Mouse (Mus musculus) adrenal gland, adult 8-10 months (tissue): ENCODE results near the gene Mrgpra2a. TPM values are rescaled to one million over a fixed set of nuclear protein-coding genes. Genes with fewer than 3 reads are reported as not detected.
"Not testable (repeated sequence)": the region's sequence is repeated elsewhere in the genome, so short reads cannot be mapped to it uniquely, and the experiment has no call there.

ENCODE experiments used
- DNase-seq: peaks from one replicate; pipeline ENCODE4 v3.0.0; 2022
- total RNA-seq, 4 experiments: library from RNA; stranded (reverse); gene quantifications; 2 replicates each; pipeline ENCODE4 v1.2.4; 2022

Mrgpra2a gene
- total RNA-seq, result not detected

DNA sequence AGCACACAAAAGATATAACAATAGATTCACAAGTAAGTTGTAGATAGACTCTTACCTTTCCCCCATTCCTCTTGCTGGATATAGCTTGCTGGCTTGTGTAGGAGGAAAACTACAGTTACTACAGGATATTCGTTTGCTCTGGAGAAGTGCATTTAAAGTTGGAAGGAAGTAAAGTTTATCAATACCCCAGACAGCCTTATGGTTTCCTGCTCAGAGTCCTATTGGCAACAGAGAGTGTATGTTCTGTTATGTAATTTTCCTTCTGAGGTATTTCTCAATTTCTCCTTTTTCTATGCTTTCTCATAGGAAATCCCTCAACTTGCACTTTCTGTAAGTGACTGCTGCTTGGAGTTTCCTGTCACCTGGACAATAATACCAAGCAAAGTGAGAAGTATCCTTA lies at the start of gene Mrgpra2a:
Mrgpra2a (minus strand) TSS at position 125 of the 400 bp plus-strand sequence.
- DNase-seq, result not testable (repeated sequence)

GRCm38 (mm10) chr7:47491266-47491665 lies 39.3 kb upstream of the Mrgpra2a start:
- not testable (repeated sequence) for DNase-seq

GRCm38 (mm10) chr7:47489438-47489837 lies 37.5 kb upstream of the Mrgpra2a start:
- not testable (repeated sequence) for DNase-seq

GRCm38 (mm10) chr7:47483181-47483580 lies 31.2 kb upstream of the Mrgpra2a start:
- DNase-seq, result not testable (repeated sequence)

DNA sequence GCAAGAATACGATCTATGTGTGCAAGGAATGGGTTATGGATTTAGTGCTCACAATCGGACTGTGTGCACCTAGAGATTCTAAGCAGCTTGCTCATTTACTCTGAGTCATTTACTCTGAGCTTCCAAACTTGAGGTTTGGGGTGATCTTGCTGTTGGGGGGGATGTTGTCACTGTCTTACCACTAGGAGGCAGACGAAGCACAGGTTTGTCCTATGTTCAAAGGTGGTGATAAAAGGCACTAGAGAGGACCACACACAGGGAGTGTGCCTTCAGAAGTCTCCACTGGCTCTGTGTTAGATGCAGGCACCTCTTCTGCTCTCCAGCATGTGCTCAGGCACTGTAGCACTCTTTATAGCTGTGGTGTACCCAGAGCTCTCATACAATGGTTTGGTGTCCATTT lies 22.0 kb upstream of the Mrgpra2a start:
- DNase-seq, result not testable (repeated sequence)

GRCm38 (mm10) chr7:47465278-47465981 lies 13.5 kb upstream of the Mrgpra2a start:
- not testable (repeated sequence) for DNase-seq

GRCm38 (mm10) chr7:47445729-47446128 lies 6.2 kb downstream of the Mrgpra2a start:
- not testable (repeated sequence) for DNase-seq

GRCm38 (mm10) chr7:47436463-47436862 lies 15.5 kb downstream of the Mrgpra2a start:
- not testable (repeated sequence) for DNase-seq

GRCm38 (mm10) chr7:47427815-47428508 lies 24.0 kb downstream of the Mrgpra2a start:
- not testable (repeated sequence) for DNase-seq

GRCm38 (mm10) chr7:47410602-47411001 lies 41.3 kb downstream of the Mrgpra2a start:
- no peak for DNase-seq

DNA sequence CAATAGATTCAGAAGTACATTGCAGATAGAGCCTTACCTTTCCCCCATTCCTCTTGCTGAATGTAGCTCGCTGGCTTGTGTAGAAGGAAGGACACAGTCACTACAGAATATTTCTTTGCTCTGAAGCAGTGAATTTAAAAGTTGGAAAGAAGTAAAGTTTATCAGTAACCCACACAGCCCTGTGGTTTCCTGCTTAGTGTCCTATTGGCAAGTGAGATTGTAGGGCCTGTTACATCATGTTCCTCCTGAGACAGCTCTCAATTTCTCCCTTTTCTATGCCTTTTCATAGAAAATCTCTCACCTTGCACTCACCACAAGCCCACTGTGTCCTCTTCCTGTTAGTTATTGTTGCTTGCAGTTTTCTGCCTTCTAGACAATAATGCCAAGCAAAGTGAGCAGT lies 42.4 kb downstream of the Mrgpra2a start:
- no peak for DNase-seq

DNA sequence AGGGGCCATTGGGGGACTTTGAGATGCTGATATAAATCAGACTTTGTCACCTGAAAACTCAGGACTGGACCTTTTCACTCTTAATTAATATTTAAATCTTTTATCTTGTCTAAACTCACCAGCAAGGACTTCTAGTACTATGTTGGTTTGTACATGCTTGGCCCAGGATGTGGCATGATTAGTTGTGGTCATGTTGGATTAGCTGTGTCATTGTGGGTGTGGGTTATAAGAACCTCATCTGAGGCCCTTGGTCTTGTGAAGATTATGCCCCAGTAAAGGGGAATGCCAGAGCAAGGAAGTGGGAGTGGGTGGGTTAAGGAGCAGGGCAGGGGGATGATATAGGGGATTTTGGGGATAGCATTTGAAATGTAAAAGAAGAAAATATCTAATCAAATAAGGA lies 50.8 kb downstream of the Mrgpra2a start:
- no peak for DNase-seq

Other genes with a start within 250 kb of the Mrgpra2a start
- not detected for gene Mrgpra6, start 247.2 kb downstream of the Mrgpra2a start, total RNA-seq
- gene Mrgpra9, start 199.3 kb downstream of the Mrgpra2a start, total RNA-seq, result not detected
- gene Mrgpra1, start 97.9 kb downstream of the Mrgpra2a start, total RNA-seq, result not detected
- not detected for gene Mrgpra2b, start 76.7 kb upstream of the Mrgpra2a start, total RNA-seq
- gene Mrgpra3, start 149.2 kb upstream of the Mrgpra2a start, total RNA-seq, result not detected